Mouse (Mus musculus) forebrain, embryonic 11.5 days (tissue): ENCODE measurements around the gene Tdrd3. TPM values are rescaled to one million over a fixed set of nuclear protein-coding genes. Genes with fewer than 3 reads are reported as not detected.

Experiments
- ATAC-seq: fragments of 200-750 bp; cut with Nextera tagmentation; replicated peaks from 2 replicates; pipeline ENCODE4 v1.8.0; 2017; ENCODE audit warnings: moderate TSS enrichment; ENCODE audit not compliant: low FRiP score
- DNase-seq: peaks from one replicate; pipeline ENCODE4 v3.0.0-alpha.2; 2017; ENCODE audit warnings: low spot score
- H3K27ac ChIP-seq: fragments of 300-500 bp; sonication (generic); 2 replicates; pipeline ENCODE4 v1.5.1; 2014; ENCODE audit warnings: low read depth, low read length
- H3K27me3 ChIP-seq: fragments of 300-500 bp; sonication (generic); 2 replicates; pipeline ENCODE4 v1.6.1; 2014; ENCODE audit warnings: mild to moderate bottlenecking, low read length, mixed read lengths; ENCODE audit not compliant: control insufficient read depth, insufficient read depth
- H3K36me3 ChIP-seq: fragments of 300-500 bp; sonication (generic); 2 replicates; pipeline ENCODE4 v1.6.1; 2014; ENCODE audit warnings: mild to moderate bottlenecking, low read length, moderate library complexity, mixed read lengths; ENCODE audit not compliant: control insufficient read depth, insufficient read depth
- H3K4me1 ChIP-seq: fragments of 300-500 bp; sonication (generic); replicated peaks from 2 replicates; pipeline ENCODE4 v1.6.1; 2014; ENCODE audit warnings: low read length, mixed read lengths; ENCODE audit not compliant: control insufficient read depth, insufficient read depth
- H3K4me2 ChIP-seq: fragments of 300-500 bp; sonication (generic); 2 replicates; pipeline ENCODE4 v1.6.1; 2014; ENCODE audit warnings: low read depth, mild to moderate bottlenecking, low read length, moderate library complexity, mixed read lengths; ENCODE audit not compliant: severe bottlenecking
- H3K4me3 ChIP-seq: fragments of 300-500 bp; sonication (generic); 2 replicates; pipeline ENCODE4 v1.5.1; 2014; ENCODE audit warnings: low read depth, low read length
- H3K9ac ChIP-seq: fragments of 300-500 bp; sonication (generic); 2 replicates; pipeline ENCODE4 v1.6.1; 2014; ENCODE audit warnings: low read length
- H3K9me3 ChIP-seq: fragments of 300-500 bp; sonication (generic); 2 replicates; pipeline ENCODE4 v1.6.1; 2016; ENCODE audit warnings: low read length, mixed read lengths; ENCODE audit not compliant: control insufficient read depth
- WGBS: fragments of 180-500 bp; shearing (Covaris S2); extraction: QIAGEN DNeasy Blood & Tissue Kit; methylation state at CpG from one replicate; pipeline ENCODE4 v1.1.7; 2014; 5-methylcytosine and 5-hydroxymethylcytosine counted together
- polyA plus RNA-seq: library from polyadenylated mRNA; unstranded; fragments of >200 nt; fragmentation: Nextera tagmentation; extraction: Ambion mirVana; gene quantifications from 2 replicates; pipeline ENCODE4 v1.2.1, GENCODE M21; 2014

The Tdrd3 gene
- polyA plus RNA-seq, 1 experiment from 2014 or later, result 39.7 TPM

DNA sequence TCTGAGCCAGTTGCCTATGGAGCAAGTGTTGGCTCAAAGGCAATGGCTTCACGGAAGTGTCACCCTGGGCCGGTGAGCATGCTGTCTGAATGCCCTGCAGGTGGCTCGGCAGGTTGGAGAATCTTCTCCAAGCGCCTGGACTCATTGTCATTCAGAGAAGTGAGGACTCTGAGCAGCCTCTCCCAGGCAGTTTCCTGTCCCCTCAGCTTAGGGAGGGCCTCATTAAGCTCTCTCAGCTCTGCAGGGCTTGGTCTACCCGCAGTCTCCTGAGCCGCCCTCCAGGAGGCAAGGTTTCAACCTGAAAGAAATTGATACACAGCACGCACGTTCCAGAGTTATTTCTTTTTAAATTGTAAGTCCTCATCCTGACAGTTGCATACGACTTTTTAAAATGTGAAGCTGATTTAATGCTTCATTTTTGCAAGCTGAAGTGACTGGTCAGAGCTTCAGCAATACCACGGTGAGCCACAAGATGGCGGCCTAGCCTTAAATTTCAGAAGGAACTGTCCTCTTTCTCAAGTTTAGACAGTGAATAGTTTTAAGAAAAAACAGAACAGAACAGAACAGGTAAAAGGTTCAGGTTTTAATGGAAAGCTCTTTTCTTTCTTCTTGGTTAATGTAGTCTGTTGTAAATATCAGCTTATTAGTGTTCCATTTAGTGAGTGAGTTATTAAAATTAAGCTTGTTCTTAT, 47.7 kb downstream of the Tdrd3 start:
- Histone ChIP-seq H3K27ac (no peak overlapping the region), H3K4me2 (no peak overlapping the region), H3K27me3 (no peaks in the 10 kb centered on the region), H3K36me3 (no peaks in the 10 kb centered on the region), H3K9me3 (no peaks in the 10 kb centered on the region), H3K4me1 (no peaks in the 10 kb centered on the region), H3K4me3 (no peak overlapping the region), H3K9ac (no peak overlapping the region)
- 10% methylated on average over 11 of the region's 11 CpGs for WGBS
- DNase-seq (peak; percentile 81), ATAC-seq (peak; percentile 68; the same call in 1 of the 2 replicates)

- no peaks in the 10 kb centered on the region for H3K36me3 ChIP-seq
- no peak overlapping the region for H3K4me2 ChIP-seq
- ATAC-seq (peak; percentile 57; the same call in 1 of the 2 replicates), DNase-seq (no peak)
- no peaks in the 10 kb centered on the region for H3K4me1 ChIP-seq
- H3K27me3 ChIP-seq, result no peaks in the 10 kb centered on the region
- no peaks in the 10 kb centered on the region for H3K9me3 ChIP-seq
- H3K9ac ChIP-seq, result no peak overlapping the region
- H3K4me3 ChIP-seq, result no peak overlapping the region
- H3K27ac ChIP-seq, result no peak overlapping the region
Measured at GRCm38 (mm10) chr14:87464655-87465054, 48.2 kb downstream of the Tdrd3 start.

DNA sequence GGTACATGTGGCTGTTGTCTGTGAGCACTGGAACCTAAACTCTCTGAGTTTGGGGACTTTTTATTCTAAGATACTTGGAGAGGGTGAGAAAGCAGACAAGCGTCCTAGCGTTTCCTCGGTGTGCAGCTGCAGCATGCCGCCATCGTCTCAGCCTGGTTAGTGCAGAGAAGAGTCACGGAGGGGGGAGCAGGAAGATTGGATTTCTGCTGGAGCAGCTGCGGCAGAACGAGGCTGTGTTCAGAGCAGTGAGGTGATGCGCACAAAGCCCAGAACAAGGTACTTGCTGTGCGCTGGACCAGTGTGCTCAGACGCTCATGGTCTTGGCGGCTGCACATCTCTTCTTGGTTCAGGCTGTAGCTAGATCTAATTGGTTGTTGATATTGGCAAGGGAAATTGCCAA, 51.1 kb downstream of the Tdrd3 start:
- Histone ChIP-seq H3K4me3 (no peak overlapping the region), H3K36me3 (no peaks in the 10 kb centered on the region), H3K9me3 (no peaks in the 10 kb centered on the region), H3K4me1 (no peaks in the 10 kb centered on the region), H3K9ac (no peak overlapping the region), H3K27me3 (no peaks in the 10 kb centered on the region), H3K4me2 (no peak overlapping the region), H3K27ac (no peak overlapping the region)
- DNase-seq (no peak), ATAC-seq (no peak)
- WGBS, result 88% methylated on average over 12 of the region's 12 CpGs

DNA sequence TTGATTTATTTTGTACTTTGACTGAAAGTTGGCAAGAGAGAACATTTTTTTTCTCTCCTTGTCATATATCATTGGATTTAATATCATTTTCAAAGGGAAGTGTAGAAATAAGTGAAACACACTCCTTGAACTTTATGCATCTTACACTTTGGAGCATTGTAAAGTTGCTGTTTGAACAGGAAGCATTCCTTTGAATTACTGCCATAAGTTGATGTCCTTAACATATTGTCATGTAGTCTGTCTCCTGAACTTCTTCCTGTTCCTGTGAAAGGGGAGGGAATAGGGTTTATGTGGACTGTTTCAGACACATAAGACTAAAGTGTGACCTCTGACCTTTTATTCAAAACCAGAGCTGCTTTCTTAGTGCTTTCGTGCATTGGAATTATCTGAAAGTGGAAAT, 55.1 kb downstream of the Tdrd3 start:
- Histone ChIP-seq H3K4me2 (no peak overlapping the region), H3K4me1 (no peaks in the 10 kb centered on the region), H3K27me3 (no peaks in the 10 kb centered on the region), H3K36me3 (peaks cover 3% of the 10 kb centered on the region; the same call in 1 of the 2 replicates), H3K27ac (no peak overlapping the region), H3K4me3 (no peak overlapping the region), H3K9me3 (no peaks in the 10 kb centered on the region), H3K9ac (no peak overlapping the region)
- ATAC-seq (no peak), DNase-seq (no peak)
- 83% methylated on average over 1 of the region's 1 CpGs for WGBS

GRCm38 (mm10) chr14:87472782-87473181, 56.3 kb downstream of the Tdrd3 start:
- ATAC-seq, result no peak
- no peak overlapping the region for H3K9ac ChIP-seq
- H3K9me3 ChIP-seq, result no peaks in the 10 kb centered on the region
- WGBS, result 70% methylated on average over 2 of the region's 2 CpGs
- H3K27me3 ChIP-seq, result no peaks in the 10 kb centered on the region
- peaks cover 3% of the 10 kb centered on the region; the same call in 1 of the 2 replicates for H3K36me3 ChIP-seq
- no peak overlapping the region for H3K4me3 ChIP-seq
- H3K4me2 ChIP-seq, result no peak overlapping the region
- no peaks in the 10 kb centered on the region for H3K4me1 ChIP-seq
- no peak overlapping the region for H3K27ac ChIP-seq
- DNase-seq, result no peak

- Histone ChIP-seq H3K4me3 (no peak overlapping the region), H3K27me3 (no peaks in the 10 kb centered on the region), H3K27ac (no peak overlapping the region), H3K4me2 (no peak overlapping the region), H3K9ac (no peak overlapping the region), H3K4me1 (no peaks in the 10 kb centered on the region), H3K36me3 (peaks cover 3% of the 10 kb centered on the region; the same call in 1 of the 2 replicates), H3K9me3 (no peaks in the 10 kb centered on the region)
- DNase-seq, result no peak
- ATAC-seq, result no peak
- WGBS, result 89% methylated on average over 10 of the region's 10 CpGs
Measured at GRCm38 (mm10) chr14:87475721-87476359, 59.4 kb downstream of the Tdrd3 start.

- no peaks in the 10 kb centered on the region for H3K4me1 ChIP-seq
- no peak overlapping the region for H3K27ac ChIP-seq
- H3K4me3 ChIP-seq, result no peak overlapping the region
- DNase-seq, result no peak
- H3K27me3 ChIP-seq, result no peaks in the 10 kb centered on the region
- peaks cover 3% of the 10 kb centered on the region; the same call in 1 of the 2 replicates for H3K36me3 ChIP-seq
- no peaks in the 10 kb centered on the region for H3K9me3 ChIP-seq
- WGBS, result 55% methylated on average over 3 of the region's 3 CpGs
- no peak for ATAC-seq
- no peak overlapping the region for H3K9ac ChIP-seq
- H3K4me2 ChIP-seq, result no peak overlapping the region
Measured at GRCm38 (mm10) chr14:87478339-87478951, 62.0 kb downstream of the Tdrd3 start.

GRCm38 (mm10) chr14:87485888-87486287, 69.4 kb downstream of the Tdrd3 start:
- Histone ChIP-seq H3K9me3 (no peaks in the 10 kb centered on the region), H3K36me3 (no peaks in the 10 kb centered on the region), H3K27me3 (no peaks in the 10 kb centered on the region), H3K9ac (no peak overlapping the region), H3K4me2 (no peak overlapping the region), H3K27ac (no peak overlapping the region), H3K4me1 (no peaks in the 10 kb centered on the region), H3K4me3 (no peak overlapping the region)
- WGBS, result 86% methylated on average over 3 of the region's 3 CpGs
- ATAC-seq (no peak), DNase-seq (no peak)
